In the genomic region with DNA sequence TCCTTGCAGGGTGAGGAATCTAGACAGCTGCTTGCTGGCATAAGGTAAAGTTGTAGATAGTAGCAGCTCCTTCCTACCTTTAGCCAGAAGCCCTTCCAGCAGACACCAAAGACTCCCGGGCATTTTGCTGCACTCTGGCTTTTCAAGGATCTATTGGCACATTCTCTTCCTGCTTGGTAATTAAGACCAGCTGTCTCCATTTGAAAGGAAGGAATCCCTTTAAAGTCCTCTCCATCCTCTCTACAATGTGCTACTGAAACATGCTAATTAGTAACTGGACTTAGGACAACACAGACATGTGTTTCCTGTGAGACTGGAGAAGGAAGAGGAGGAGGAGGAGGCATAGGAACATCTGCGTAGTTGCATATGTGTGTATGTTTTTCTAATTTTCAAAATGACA, we compare ENCODE assay signal across 16 mouse cellular contexts.
DNase-seq lines count a peak whose midpoint lies in the region; ATAC-seq lines count a peak whose summit lies in the region.
"Had no signal": no experiment of that assay in that cellular context is flagged by ENCODE, and none has a peak within 500 bp of the region (broad histone marks: within the 10 kb centered on the region; RNA-seq: fewer than 3 reads in every experiment).

No protein-coding gene starts in this region.

- H3K4me1 ChIP-seq in heart, embryonic 10.5 days = peaks cover 6% of the 10 kb centered on the region
- H3K4me1 ChIP-seq in lung, embryonic 15.5 days = peaks cover 15% of the 10 kb centered on the region; the same call in 1 of the 2 replicates
- H3K4me1 ChIP-seq in embryonic facial prominence, embryonic 11.5 days (ENCODE audit: control insufficient read depth, insufficient read depth, low read length) = 0 out of 2 replicates have a peak, but pooled peaks cover 3% of the 10 kb centered on the region
- peaks cover 4% of the 10 kb centered on the region; the same call in 1 of the 2 replicates for H3K4me1 ChIP-seq in limb, embryonic 11.5 days (ENCODE audit: control insufficient read depth, insufficient read depth, low read length)
- peaks cover under 1% of the 10 kb centered on the region; the same call in 1 of the 2 replicates for H3K4me1 ChIP-seq in midbrain, embryonic 11.5 days (ENCODE audit: control insufficient read depth, insufficient read depth, low read length)

- no peaks in the 10 kb centered on the region for H3K27me3 ChIP-seq in heart, embryonic 10.5 days (ENCODE audit: insufficient read depth, poor library complexity, severe bottlenecking)
- H3K27me3 ChIP-seq in lung, embryonic 15.5 days = no peaks in the 10 kb centered on the region
- H3K27me3 ChIP-seq in embryonic facial prominence, embryonic 11.5 days (ENCODE audit: control insufficient read depth, insufficient read depth, low read length) = no peaks in the 10 kb centered on the region
- H3K27me3 ChIP-seq in limb, embryonic 11.5 days (ENCODE audit: control insufficient read depth, insufficient read depth, low read length) = no peaks in the 10 kb centered on the region
- H3K27me3 ChIP-seq in midbrain, embryonic 11.5 days (ENCODE audit: control insufficient read depth, insufficient read depth, low read length) = no peaks in the 10 kb centered on the region
- H3K27me3 ChIP-seq: hindbrain, embryonic 15.5 days; kidney, embryonic 15.5 days had no signal

- no peak overlapping the region for H3K4me2 ChIP-seq in lung, embryonic 15.5 days
- H3K4me2 ChIP-seq in embryonic facial prominence, embryonic 11.5 days (ENCODE audit: low read depth, low read length) = no peak overlapping the region
- no peak overlapping the region for H3K4me2 ChIP-seq in limb, embryonic 11.5 days (ENCODE audit: low read depth, severe bottlenecking)
- H3K4me2 ChIP-seq in midbrain, embryonic 11.5 days = no peak overlapping the region
- H3K4me2 ChIP-seq: hindbrain, embryonic 15.5 days; kidney, embryonic 15.5 days had no signal

- ATAC-seq in lung, embryonic 15.5 days (ENCODE audit: borderline replicate concordance, extremely low read depth, low FRiP score, low TSS enrichment) = no peak
- no peak for ATAC-seq in embryonic facial prominence, embryonic 11.5 days (replicated peaks; ENCODE audit: insufficient number of reproducible peaks, low FRiP score, low TSS enrichment, low read depth)
- ATAC-seq in limb, embryonic 11.5 days (ENCODE audit: insufficient number of reproducible peaks, low FRiP score, low TSS enrichment, low read depth) = peak; percentile 44; the same call in 1 of the 2 replicates
- ATAC-seq in midbrain, embryonic 11.5 days (ENCODE audit: low FRiP score) = no peak
- ATAC-seq: activated CD4-positive, CD25-positive, alpha-beta regulatory T cell, adult 4 months had no signal

- H3K36me3 ChIP-seq in heart, embryonic 10.5 days = no peaks in the 10 kb centered on the region
- H3K36me3 ChIP-seq in lung, embryonic 15.5 days = no peaks in the 10 kb centered on the region
- no peaks in the 10 kb centered on the region for H3K36me3 ChIP-seq in embryonic facial prominence, embryonic 11.5 days (replicated peaks; ENCODE audit: control insufficient read depth, insufficient read depth, low read depth, low read length)
- H3K36me3 ChIP-seq in limb, embryonic 11.5 days (ENCODE audit: control insufficient read depth, insufficient read depth, low read length) = no peaks in the 10 kb centered on the region
- no peaks in the 10 kb centered on the region for H3K36me3 ChIP-seq in midbrain, embryonic 11.5 days (ENCODE audit: control insufficient read depth, insufficient read depth, low read length)
- H3K36me3 ChIP-seq: G1E; hindbrain, embryonic 15.5 days; kidney, embryonic 15.5 days had no signal

- no peak overlapping the region for H3K4me3 ChIP-seq in heart, embryonic 10.5 days
- H3K4me3 ChIP-seq in lung, embryonic 15.5 days = no peak overlapping the region
- H3K4me3 ChIP-seq in embryonic facial prominence, embryonic 11.5 days (ENCODE audit: low read depth, low read length) = no peak overlapping the region
- no peak overlapping the region for H3K4me3 ChIP-seq in limb, embryonic 11.5 days (ENCODE audit: low read depth, low read length)
- H3K4me3 ChIP-seq in midbrain, embryonic 11.5 days (ENCODE audit: low read depth, low read length) = no peak overlapping the region
- H3K4me3 ChIP-seq: hindbrain, embryonic 15.5 days; kidney, embryonic 15.5 days had no signal

- H3K9ac ChIP-seq in lung, embryonic 15.5 days = no peak overlapping the region
- no peak overlapping the region for H3K9ac ChIP-seq in embryonic facial prominence, embryonic 11.5 days (replicated peaks; ENCODE audit: low read length)
- H3K9ac ChIP-seq in limb, embryonic 11.5 days (ENCODE audit: low read length) = no peak overlapping the region
- no peak overlapping the region for H3K9ac ChIP-seq in midbrain, embryonic 11.5 days (ENCODE audit: low read length)
- H3K9ac ChIP-seq: hindbrain, embryonic 15.5 days; kidney, embryonic 15.5 days had no signal

- no peaks in the 10 kb centered on the region for H3K9me3 ChIP-seq in heart, embryonic 10.5 days
- no peaks in the 10 kb centered on the region for H3K9me3 ChIP-seq in lung, embryonic 15.5 days
- H3K9me3 ChIP-seq in embryonic facial prominence, embryonic 11.5 days (replicated peaks; ENCODE audit: control insufficient read depth, low read length) = no peaks in the 10 kb centered on the region
- H3K9me3 ChIP-seq in limb, embryonic 11.5 days (ENCODE audit: control insufficient read depth, low read length) = no peaks in the 10 kb centered on the region
- H3K9me3 ChIP-seq in midbrain, embryonic 11.5 days (ENCODE audit: control insufficient read depth, low read length) = no peaks in the 10 kb centered on the region
- H3K9me3 ChIP-seq: hindbrain, embryonic 15.5 days; kidney, embryonic 15.5 days had no signal

- WGBS in heart, embryonic 10.5 days = 21% methylated on average over 2 of the region's 2 CpGs
- WGBS in lung, embryonic 15.5 days = 24% methylated on average over 2 of the region's 2 CpGs
- 9% methylated on average over 2 of the region's 2 CpGs for WGBS in embryonic facial prominence, embryonic 11.5 days
- WGBS in limb, embryonic 11.5 days = 1% methylated on average over 2 of the region's 2 CpGs
- 54% methylated on average over 2 of the region's 2 CpGs for WGBS in midbrain, embryonic 11.5 days

- DNase-seq in heart, adult 11 months = peak; percentile 65
- no peak for DNase-seq in heart, embryonic 10.5 days (ENCODE audit: low spot score)
- no peak for DNase-seq in lung, postnatal 25 days (ENCODE audit: low spot score)
- peak; percentile 69 for DNase-seq in embryonic facial prominence, embryonic 11.5 days (ENCODE audit: low spot score)
- peak; percentile 54 for DNase-seq in limb, embryonic 11.5 days (ENCODE audit: low spot score)
- no peak for DNase-seq in frontal cortex, adult 2 months (ENCODE audit: extremely low spot score in 1 of 2, low spot score in 1 of 2)
- no peak for DNase-seq in midbrain, embryonic 11.5 days (ENCODE audit: low spot score, missing footprints)
- DNase-seq: B cell, adult 2 months; cerebellum, adult 11-12 months; layer of hippocampus, postnatal 36 days; right cerebral cortex, adult 18-20 months had no signal

- no peak overlapping the region for H3K27ac ChIP-seq in heart, embryonic 10.5 days
- 0 out of 2 replicates have a peak overlapping the region, but pooled peaks have one; percentile 4 for H3K27ac ChIP-seq in lung, embryonic 15.5 days
- H3K27ac ChIP-seq in embryonic facial prominence, embryonic 11.5 days (replicated peaks; ENCODE audit: low read depth, low read length) = no peak overlapping the region
- no peak overlapping the region for H3K27ac ChIP-seq in limb, embryonic 11.5 days (replicated peaks; ENCODE audit: low read depth, low read length)
- no peak overlapping the region for H3K27ac ChIP-seq in midbrain, embryonic 11.5 days (ENCODE audit: low read depth, low read length)
- H3K27ac ChIP-seq: hindbrain, embryonic 15.5 days; kidney, embryonic 15.5 days had no signal

Comparison
In these comparisons a context has a peak if more than half of its experiments do, and no peak if none do; other contexts are left out.
1. DNase-seq: peak in heart, adult 11 months (single experiment), embryonic facial prominence, embryonic 11.5 days (single experiment) and limb, embryonic 11.5 days (single experiment); none in heart, embryonic 10.5 days (single experiment), lung, postnatal 25 days (single experiment), frontal cortex, adult 2 months (0 of 2) and midbrain, embryonic 11.5 days (single experiment).